Mouse (Mus musculus) olfactory bulb, adult 2 months (tissue): Measurements from ENCODE around the gene Hmg20b. TPM values are rescaled to one million over a fixed set of nuclear protein-coding genes. Genes with fewer than 3 reads are reported as not detected.

Experiments
- H3K27ac ChIP-seq: fragments of 200-500 bp; 2 replicates; pipeline ENCODE4 v1.5.1; 2012; ENCODE audit warnings: low read depth, low read length; ENCODE audit not compliant: insufficient read depth
- H3K4me1 ChIP-seq: fragments of 200-500 bp; 2 replicates; pipeline ENCODE4 v1.6.1; 2012; ENCODE audit warnings: low read length; ENCODE audit not compliant: control insufficient read depth, insufficient read depth
- H3K4me3 ChIP-seq: fragments of 200-500 bp; 2 replicates; pipeline ENCODE4 v1.5.1; 2012; ENCODE audit warnings: mild to moderate bottlenecking, low read depth, low read length, moderate library complexity; ENCODE audit not compliant: insufficient read depth
- CTCF ChIP-seq: fragments of 200-500 bp; IDR thresholded peaks from 2 replicates; pipeline ENCODE4 v1.5.1; 2012; ENCODE audit warnings: low read depth, mild to moderate bottlenecking, low read length, moderate library complexity; ENCODE audit not compliant: insufficient read depth
- POLR2A ChIP-seq: fragments of 200-500 bp; IDR thresholded peaks from 2 replicates; pipeline ENCODE4 v1.6.1; 2012; ENCODE audit warnings: mild to moderate bottlenecking, low read depth, low read length, moderate library complexity; ENCODE audit not compliant: insufficient read depth
- WGBS: fragments of 180-500 bp; shearing (Covaris S2); methylation state at CpG from one replicate; pipeline ENCODE4 v1.1.7; 2018; 5-methylcytosine and 5-hydroxymethylcytosine counted together
- polyA plus RNA-seq: library from polyadenylated mRNA; stranded (reverse); fragments of >200 nt; gene quantifications from 2 replicates; pipeline ENCODE4 v1.2.4, GENCODE M21; 2012; ENCODE audit warnings: low replicate concordance; ENCODE audit not compliant: missing spikeins, insufficient read depth, insufficient read length

Hmg20b gene
- polyA plus RNA-seq, 1 experiment, result not detected

GRCm38 (mm10) chr10:81366477-81367206 lies 16.4 kb upstream of the Hmg20b start:
- H3K27ac ChIP-seq, result no peak overlapping the region
- H3K4me3 ChIP-seq, result no peak overlapping the region
- TF ChIP-seq POLR2A (no peak), CTCF (no peak)
- 67% methylated on average over 6 of the region's 6 CpGs for WGBS
- H3K4me1 ChIP-seq, result peaks cover 18% of the 10 kb centered on the region

DNA sequence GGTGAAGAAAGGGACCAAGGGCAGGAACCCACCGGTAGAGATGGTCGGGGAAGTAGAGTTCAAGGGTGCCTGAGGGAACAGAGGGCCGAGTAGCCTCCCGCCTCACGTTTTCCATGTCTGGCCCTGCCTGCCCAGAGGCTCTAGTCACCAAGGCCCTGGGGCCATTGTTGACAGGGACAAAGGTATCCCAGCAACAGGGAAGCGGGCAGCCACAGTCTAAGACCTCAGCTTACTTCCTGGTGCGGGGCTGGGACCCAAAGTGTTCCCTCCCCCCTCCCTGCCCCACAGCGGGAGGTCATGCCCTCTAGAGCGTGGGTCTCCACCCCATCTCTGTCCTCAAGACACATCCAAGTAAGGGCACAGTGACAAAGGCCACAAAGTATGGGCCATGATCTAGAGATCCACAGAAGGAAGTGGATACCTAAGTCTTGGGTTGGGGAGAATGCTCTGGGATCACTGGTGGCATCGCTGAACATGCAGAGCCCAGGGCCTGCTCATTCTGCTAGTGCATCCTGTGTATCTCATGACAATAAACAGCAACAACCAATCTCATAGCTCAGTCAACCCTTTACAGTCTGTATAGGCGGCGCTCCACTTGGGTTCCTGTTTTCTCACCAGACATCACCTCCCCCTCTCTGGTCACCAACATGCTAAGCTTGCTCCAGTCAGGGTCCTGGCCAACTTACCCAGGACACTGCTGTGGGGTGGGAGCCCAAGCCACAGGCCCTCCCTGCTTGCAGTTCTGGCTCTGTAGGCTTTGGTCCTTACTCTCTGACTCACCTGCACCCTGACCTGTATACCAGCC lies 15.6 kb upstream of the Hmg20b start, which contains the start of gene 4930404N11Rik:
Gene 4930404N11Rik, minus strand, starts transcription at position 145 of the 805 bp plus-strand sequence.
- H3K4me1 ChIP-seq, result peaks cover 22% of the 10 kb centered on the region
- WGBS, result 38% methylated on average over 12 of the region's 12 CpGs
- no peak within 1 kb of the TSS for H3K4me3 ChIP-seq
- no peak within 1 kb of the TSS for H3K27ac ChIP-seq
- TF ChIP-seq POLR2A (no peak), CTCF (no peak)

DNA sequence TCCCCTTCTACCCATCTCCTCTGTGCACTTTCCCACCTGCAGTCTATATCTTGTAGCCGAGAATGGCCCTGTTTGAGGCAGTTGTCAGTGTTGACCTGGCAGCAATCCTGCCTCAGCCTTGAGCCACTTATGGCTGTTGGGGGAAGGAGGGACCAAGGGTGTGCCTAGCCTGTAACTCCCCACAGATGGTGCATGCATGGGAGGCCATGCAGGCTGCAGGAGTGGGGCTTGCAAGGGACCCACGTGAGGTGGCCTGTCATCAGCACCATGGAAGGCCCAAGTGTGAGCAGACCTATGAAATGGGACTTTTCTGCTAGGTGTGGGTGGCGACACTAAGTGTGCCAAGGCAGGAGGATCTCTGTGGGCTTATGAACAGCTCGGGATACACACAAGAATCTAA lies 14.8 kb upstream of the Hmg20b start:
- 56% methylated on average over 4 of the region's 4 CpGs for WGBS
- Histone ChIP-seq H3K4me1 (peaks cover 27% of the 10 kb centered on the region), H3K4me3 (no peak overlapping the region), H3K27ac (no peak overlapping the region)
- TF ChIP-seq CTCF (no peak), POLR2A (no peak)

DNA sequence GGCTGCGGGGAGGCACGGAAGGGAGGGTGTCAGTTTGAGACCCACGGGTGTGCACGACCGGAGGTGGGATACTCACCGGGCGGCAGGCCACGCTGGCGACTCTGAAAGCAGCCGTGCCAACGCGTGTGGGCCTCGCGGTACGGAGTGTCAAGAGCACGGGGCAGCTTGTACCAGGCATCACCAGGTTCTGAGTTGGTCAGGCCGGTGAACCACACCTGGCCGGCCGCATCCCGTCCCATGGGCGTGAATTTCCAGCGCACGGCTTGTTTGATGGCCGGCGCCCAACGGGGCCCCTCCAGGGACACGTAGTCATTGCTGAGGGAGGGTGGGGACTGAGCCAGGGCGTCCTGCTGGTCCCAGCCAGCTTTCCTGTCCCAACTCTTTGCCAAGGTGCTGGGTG lies 14.4 kb upstream of the Hmg20b start:
- TF ChIP-seq CTCF, result no peak
- TF ChIP-seq POLR2A, result no peak
- WGBS, result 36% methylated on average over 28 of the region's 28 CpGs
- Histone ChIP-seq H3K27ac (no peak overlapping the region), H3K4me1 (peaks cover 31% of the 10 kb centered on the region), H3K4me3 (no peak overlapping the region)

DNA sequence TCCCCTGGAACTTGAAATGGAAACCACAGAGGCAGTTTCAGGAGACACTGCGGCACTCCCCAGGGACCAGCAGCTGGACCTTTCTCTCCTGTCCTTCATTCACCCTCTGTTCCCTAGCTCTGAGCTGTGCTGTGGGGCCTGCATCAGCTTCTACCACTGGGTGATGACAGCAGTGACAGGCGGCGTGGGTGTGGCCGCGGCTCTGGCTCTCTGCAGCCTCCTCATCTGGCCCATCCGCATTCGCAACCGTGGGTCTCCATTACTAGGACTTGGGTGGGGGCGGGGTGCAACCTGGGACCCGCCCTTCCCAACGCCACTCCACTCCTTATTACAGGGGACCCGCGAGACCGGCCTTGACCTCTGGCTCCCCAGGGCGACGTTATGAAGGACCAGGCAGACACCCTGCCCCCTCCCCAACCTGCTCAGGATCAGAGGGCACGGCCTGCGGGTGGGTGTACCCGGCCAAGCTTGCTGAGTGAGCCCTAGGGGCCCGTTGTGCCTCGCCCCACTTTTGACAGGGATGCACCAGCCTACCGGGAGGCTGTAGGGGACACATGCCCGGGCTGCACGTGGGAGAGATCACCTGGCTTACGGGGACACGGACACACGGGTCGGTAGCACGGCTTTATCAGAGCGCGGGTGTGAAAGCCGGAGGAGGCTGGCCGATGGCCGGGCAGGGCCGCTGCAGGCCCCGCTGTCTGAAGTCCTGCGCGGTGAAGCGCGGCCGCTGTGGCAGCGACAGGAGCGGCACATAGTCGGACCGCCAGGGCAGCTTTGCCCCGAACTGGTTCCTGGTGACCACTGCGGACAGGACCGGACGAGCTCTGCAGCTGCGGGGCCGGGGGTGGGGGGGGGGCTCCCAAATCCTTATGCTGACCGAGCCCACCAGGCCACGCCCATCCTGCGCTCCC lies 13.4 kb upstream of the Hmg20b start:
- Histone ChIP-seq H3K4me3 (no peak overlapping the region), H3K4me1 (peaks cover 41% of the 10 kb centered on the region), H3K27ac (no peak overlapping the region)
- WGBS, result 44% methylated on average over 54 of the region's 54 CpGs
- no peak for TF ChIP-seq CTCF
- TF ChIP-seq POLR2A, result no peak

DNA sequence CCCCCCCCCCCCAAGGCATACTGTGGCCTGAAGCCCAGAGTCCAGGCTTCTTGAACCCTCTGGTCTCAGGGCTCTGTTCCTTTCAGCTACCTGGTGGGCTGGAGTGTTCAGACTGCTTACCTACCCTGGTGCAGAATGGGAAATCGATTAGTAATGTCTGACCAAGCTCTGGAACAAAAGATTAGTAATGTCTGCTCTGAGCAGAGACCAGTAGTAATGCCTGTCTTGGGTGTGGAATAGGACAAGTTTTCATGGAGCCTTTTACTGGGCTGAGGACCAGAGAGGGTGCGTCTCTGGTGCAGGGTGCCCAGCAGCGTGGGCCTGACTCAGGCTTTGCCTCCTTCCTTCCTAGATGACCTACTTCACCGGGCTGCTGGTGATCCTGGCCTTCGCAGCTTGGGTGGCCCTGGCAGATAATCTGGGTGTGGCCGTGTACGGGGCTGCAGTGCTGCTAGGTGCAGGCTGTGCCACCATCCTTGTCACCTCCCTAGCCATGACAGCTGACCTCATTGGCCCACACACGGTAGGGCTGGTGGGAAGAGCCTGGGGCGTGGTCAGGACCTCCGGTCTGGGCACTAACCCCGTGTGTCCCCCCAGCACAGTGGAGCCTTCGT lies 12.2 kb upstream of the Hmg20b start:
- Histone ChIP-seq H3K4me1 (peaks cover 51% of the 10 kb centered on the region), H3K27ac (no peak overlapping the region), H3K4me3 (no peak overlapping the region)
- TF ChIP-seq CTCF (no peak), POLR2A (no peak)
- WGBS, result 86% methylated on average over 12 of the region's 12 CpGs

DNA sequence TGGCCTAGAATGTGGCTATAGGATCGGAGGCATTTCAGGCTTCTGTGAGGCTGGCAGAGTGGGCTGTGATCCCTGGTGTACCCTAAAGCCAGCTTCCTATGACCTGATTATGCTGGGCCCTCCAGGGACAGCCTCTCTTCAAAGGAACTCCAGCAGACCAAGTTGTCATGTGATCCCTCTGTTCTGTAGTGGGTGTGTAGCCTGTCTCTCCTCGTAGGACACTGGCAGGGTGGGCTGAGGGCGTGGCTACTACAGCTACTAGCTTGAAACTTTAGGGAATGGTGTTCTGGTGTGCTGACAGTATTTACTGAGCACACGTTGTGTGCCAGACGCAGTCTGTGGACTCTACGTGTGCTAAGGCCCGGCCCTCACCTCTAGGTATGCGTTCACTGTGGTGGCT lies 10.4 kb upstream of the Hmg20b start:
- Histone ChIP-seq H3K27ac (no peak overlapping the region), H3K4me1 (peaks cover 63% of the 10 kb centered on the region), H3K4me3 (no peak overlapping the region)
- 71% methylated on average over 8 of the region's 8 CpGs for WGBS
- TF ChIP-seq CTCF (no peak), POLR2A (no peak)

GRCm38 (mm10) chr10:81358841-81359240 lies 8.6 kb upstream of the Hmg20b start:
- H3K4me1 ChIP-seq, result peaks cover 64% of the 10 kb centered on the region
- no peak overlapping the region; the same call in 1 of the 2 replicates for H3K4me3 ChIP-seq
- 65% methylated on average over 1 of the region's 1 CpGs for WGBS
- no peak for TF ChIP-seq POLR2A
- no peak for TF ChIP-seq CTCF
- H3K27ac ChIP-seq, result no peak overlapping the region
